Mouse (Mus musculus) limb, embryonic 11.5 days (tissue): ENCODE measurements around the gene Il1rl2. TPM values are rescaled to one million over a fixed set of nuclear protein-coding genes. Genes with fewer than 3 reads are reported as not detected.

Experiments
- ATAC-seq: fragments of 200-750 bp; cut with Nextera tagmentation; 2 replicates; pipeline ENCODE4 v1.8.0; 2017; ENCODE audit warnings: low read depth; ENCODE audit not compliant: insufficient number of reproducible peaks, low FRiP score, low TSS enrichment
- DNase-seq: peaks from one replicate; pipeline ENCODE4 v3.0.0-alpha.2; 2015; ENCODE audit warnings: low spot score
- H3K27ac ChIP-seq: fragments of 300-500 bp; sonication (generic); replicated peaks from 2 replicates; pipeline ENCODE4 v1.5.1; 2014; ENCODE audit warnings: low read depth, mild to moderate bottlenecking, low read length
- H3K27me3 ChIP-seq: fragments of 300-500 bp; sonication (generic); 2 replicates; pipeline ENCODE4 v1.6.1; 2014; ENCODE audit warnings: mild to moderate bottlenecking, low read length, mixed read lengths; ENCODE audit not compliant: control insufficient read depth, insufficient read depth
- H3K36me3 ChIP-seq: fragments of 300-500 bp; sonication (generic); 2 replicates; pipeline ENCODE4 v1.6.1; 2014; ENCODE audit warnings: mild to moderate bottlenecking, low read length, moderate library complexity, mixed read lengths; ENCODE audit not compliant: control insufficient read depth, insufficient read depth
- H3K4me1 ChIP-seq: fragments of 300-500 bp; sonication (generic); 2 replicates; pipeline ENCODE4 v1.6.1; 2014; ENCODE audit warnings: low read length, mixed read lengths; ENCODE audit not compliant: control insufficient read depth, insufficient read depth
- H3K4me2 ChIP-seq: fragments of 300-500 bp; sonication (generic); 2 replicates; pipeline ENCODE4 v1.6.1; 2014; ENCODE audit warnings: low read depth, mild to moderate bottlenecking, moderate library complexity; ENCODE audit not compliant: severe bottlenecking
- H3K4me3 ChIP-seq: fragments of 300-500 bp; sonication (generic); 2 replicates; pipeline ENCODE4 v1.5.1; 2014; ENCODE audit warnings: low read depth, low read length
- H3K9ac ChIP-seq: fragments of 300-500 bp; sonication (generic); 2 replicates; pipeline ENCODE4 v1.6.1; 2014; ENCODE audit warnings: mild to moderate bottlenecking, low read length
- H3K9me3 ChIP-seq: fragments of 300-500 bp; sonication (generic); 2 replicates; pipeline ENCODE4 v1.6.1; 2016; ENCODE audit warnings: low read length; ENCODE audit not compliant: control insufficient read depth
- WGBS: fragments of 180-500 bp; shearing (Covaris S2); extraction: QIAGEN DNeasy Blood & Tissue Kit; methylation state at CpG from one replicate; pipeline ENCODE4 v1.1.7; 2014; 5-methylcytosine and 5-hydroxymethylcytosine counted together
- polyA plus RNA-seq: library from polyadenylated mRNA; unstranded; fragments of >200 nt; fragmentation: Nextera tagmentation; extraction: Ambion mirVana; gene quantifications from 2 replicates; pipeline ENCODE4 v1.2.1, GENCODE M21; 2014

Il1rl2 gene
- polyA plus RNA-seq, 1 experiment from 2014 or later = 0.88 TPM

DNA sequence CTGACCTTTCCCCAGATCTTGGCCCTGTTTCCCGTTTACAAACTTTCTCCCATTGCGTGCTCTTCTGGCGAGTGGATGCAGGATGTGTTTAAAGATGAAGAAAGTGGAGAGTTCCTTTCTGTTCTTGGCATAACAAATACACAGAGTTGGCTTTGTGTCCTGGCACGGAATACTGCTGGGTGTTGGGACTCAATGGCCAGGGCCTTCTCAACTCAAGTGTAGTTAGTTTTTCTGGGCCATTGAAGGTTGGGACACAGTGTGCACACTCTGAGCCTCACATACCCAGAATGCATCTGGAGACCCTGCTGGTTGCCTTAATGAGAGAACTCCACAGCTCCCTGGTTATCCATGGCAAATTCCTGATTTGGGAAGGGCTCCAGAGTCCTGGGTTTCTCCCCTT is 50.7 kb downstream of the Il1rl2 start:
- 95% methylated on average over 4 of the region's 4 CpGs for WGBS
- Histone ChIP-seq H3K4me1 (no peaks in the 10 kb centered on the region), H3K9me3 (no peaks in the 10 kb centered on the region), H3K36me3 (no peaks in the 10 kb centered on the region), H3K9ac (no peak overlapping the region), H3K4me3 (no peak overlapping the region), H3K27ac (no peak overlapping the region), H3K27me3 (no peaks in the 10 kb centered on the region), H3K4me2 (no peak overlapping the region)
- DNase-seq (no peak), ATAC-seq (no peak)

DNA sequence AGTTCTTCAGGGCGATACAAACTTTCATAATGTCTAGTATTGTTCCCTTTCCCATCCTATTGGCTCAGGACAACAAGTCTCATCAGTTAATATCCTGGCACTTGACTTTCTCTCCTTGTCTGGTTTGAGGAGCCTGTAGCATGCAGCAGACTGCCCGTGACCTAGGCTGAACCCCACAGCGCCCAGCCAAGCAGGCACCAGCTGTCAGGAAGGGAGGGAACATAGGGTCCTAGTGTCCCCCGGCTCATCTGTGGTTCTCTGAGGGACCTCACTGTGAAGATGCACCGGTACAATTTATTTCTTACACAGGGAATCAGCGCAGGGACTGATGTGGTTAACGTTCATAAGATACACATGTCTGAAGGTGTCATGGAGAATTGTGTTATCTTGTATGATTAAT is 52.3 kb downstream of the Il1rl2 start:
- no peak overlapping the region for H3K27ac ChIP-seq
- H3K36me3 ChIP-seq = no peaks in the 10 kb centered on the region
- ATAC-seq (no peak), DNase-seq (no peak)
- no peak overlapping the region for H3K4me2 ChIP-seq
- 53% methylated on average over 7 of the region's 7 CpGs for WGBS
- no peaks in the 10 kb centered on the region for H3K27me3 ChIP-seq
- no peak overlapping the region for H3K9ac ChIP-seq
- no peak overlapping the region for H3K4me3 ChIP-seq
- H3K9me3 ChIP-seq = no peaks in the 10 kb centered on the region
- H3K4me1 ChIP-seq = no peaks in the 10 kb centered on the region

DNA sequence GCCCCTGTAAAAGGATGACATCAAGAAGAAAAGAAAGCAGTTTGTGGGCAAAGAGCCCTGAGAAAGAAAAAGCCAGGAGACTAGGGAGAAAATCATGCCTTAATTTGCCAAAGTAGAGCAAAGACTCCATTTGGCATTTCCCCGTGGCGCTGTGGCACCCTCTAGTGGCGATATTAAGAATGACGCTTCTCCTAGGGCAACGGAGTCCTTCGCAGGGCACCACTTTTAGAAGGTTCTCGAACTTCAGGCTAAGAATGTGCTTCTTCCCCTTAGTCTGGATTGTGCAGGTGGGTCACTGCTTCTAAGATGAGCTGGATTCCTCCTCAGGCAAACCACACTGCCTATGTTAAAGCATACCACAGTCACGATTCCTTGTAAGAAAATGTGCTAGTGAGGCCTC is 54.4 kb downstream of the Il1rl2 start:
- H3K27ac ChIP-seq = no peak overlapping the region
- no peaks in the 10 kb centered on the region for H3K36me3 ChIP-seq
- no peak overlapping the region for H3K4me3 ChIP-seq
- DNase-seq (peak; percentile 88), ATAC-seq (no peak)
- H3K9me3 ChIP-seq = no peaks in the 10 kb centered on the region
- H3K9ac ChIP-seq = no peak overlapping the region
- H3K4me2 ChIP-seq = no peak overlapping the region
- H3K4me1 ChIP-seq = no peaks in the 10 kb centered on the region
- no peaks in the 10 kb centered on the region for H3K27me3 ChIP-seq
- 17% methylated on average over 8 of the region's 8 CpGs for WGBS

DNA sequence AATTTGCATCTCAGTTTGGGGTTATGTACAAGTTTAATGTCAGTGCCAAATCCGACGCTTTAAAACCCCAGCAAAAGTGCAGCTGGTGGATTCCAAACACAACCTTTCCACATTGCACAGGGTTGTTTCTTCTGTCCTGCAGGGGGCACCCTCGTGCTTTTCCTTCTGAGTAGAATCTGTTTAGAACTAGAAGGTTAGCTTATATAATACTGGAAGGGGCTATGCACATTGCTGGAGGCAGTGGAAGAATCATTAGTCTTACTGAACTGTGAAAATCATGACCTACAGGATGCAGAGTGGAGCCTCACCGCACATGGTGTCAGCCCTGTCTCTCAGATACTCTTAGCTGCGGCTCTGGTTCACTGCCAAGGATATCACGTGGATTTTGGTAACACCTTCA is 55.7 kb downstream of the Il1rl2 start:
- no peaks in the 10 kb centered on the region for H3K27me3 ChIP-seq
- 65% methylated on average over 6 of the region's 6 CpGs for WGBS
- ATAC-seq = no peak
- H3K36me3 ChIP-seq = no peaks in the 10 kb centered on the region
- no peak overlapping the region for H3K9ac ChIP-seq
- H3K9me3 ChIP-seq = no peaks in the 10 kb centered on the region
- H3K4me1 ChIP-seq = no peaks in the 10 kb centered on the region
- no peak overlapping the region for H3K4me3 ChIP-seq
- no peak overlapping the region for H3K27ac ChIP-seq
- DNase-seq = peak; percentile 69
- no peak overlapping the region for H3K4me2 ChIP-seq

DNA sequence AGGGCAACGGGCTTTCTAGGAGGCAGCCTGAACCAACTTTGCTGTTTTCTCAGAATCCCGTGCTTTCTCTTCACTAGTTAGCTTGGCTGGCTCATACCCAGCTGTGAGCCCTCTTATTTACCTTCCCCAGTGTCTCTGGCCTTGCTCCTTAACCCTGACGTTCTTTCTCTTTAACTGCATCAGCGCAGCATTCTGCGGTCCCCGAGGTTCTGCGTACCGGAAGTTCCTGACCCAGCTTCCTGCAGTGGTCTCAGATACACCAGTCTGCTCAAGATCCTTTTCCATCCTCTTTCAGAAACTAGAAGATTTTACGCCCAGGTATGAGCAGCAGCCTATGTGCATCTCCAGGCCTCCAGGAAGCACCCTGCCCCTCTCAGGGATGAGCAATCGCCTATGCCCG is 56.6 kb downstream of the Il1rl2 start:
- 89% methylated on average over 11 of the region's 11 CpGs for WGBS
- Histone ChIP-seq H3K4me1 (no peaks in the 10 kb centered on the region), H3K36me3 (no peaks in the 10 kb centered on the region), H3K27ac (no peak overlapping the region), H3K4me3 (no peak overlapping the region), H3K4me2 (no peak overlapping the region), H3K27me3 (no peaks in the 10 kb centered on the region), H3K9me3 (no peaks in the 10 kb centered on the region), H3K9ac (no peak overlapping the region)
- DNase-seq = no peak
- ATAC-seq = no peak

DNA sequence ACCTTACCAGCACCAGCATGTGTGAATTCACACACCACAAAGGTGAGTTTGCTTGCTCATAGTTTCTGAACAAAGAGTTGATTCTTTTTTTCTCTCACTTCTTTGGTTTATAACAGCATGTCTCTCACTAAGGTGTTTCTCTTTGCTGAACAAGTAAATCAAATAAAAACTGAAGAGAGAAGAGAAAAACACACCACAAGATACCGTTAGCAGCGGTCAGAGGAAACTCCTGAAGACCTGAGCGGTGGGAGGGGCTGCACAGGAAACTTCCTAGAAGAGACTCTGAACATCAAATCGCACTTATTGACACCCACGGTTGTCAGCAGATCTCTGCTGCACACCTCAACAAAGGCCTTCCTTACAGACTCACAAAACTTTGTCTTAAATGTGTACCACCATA is 58.4 kb downstream of the Il1rl2 start:
- Histone ChIP-seq H3K9ac (no peak overlapping the region), H3K9me3 (no peaks in the 10 kb centered on the region), H3K4me1 (no peaks in the 10 kb centered on the region), H3K4me2 (no peak overlapping the region), H3K4me3 (no peak overlapping the region), H3K27me3 (no peaks in the 10 kb centered on the region), H3K36me3 (no peaks in the 10 kb centered on the region), H3K27ac (no peak overlapping the region)
- ATAC-seq (no peak), DNase-seq (no peak)
- 86% methylated on average over 5 of the region's 5 CpGs for WGBS

DNA sequence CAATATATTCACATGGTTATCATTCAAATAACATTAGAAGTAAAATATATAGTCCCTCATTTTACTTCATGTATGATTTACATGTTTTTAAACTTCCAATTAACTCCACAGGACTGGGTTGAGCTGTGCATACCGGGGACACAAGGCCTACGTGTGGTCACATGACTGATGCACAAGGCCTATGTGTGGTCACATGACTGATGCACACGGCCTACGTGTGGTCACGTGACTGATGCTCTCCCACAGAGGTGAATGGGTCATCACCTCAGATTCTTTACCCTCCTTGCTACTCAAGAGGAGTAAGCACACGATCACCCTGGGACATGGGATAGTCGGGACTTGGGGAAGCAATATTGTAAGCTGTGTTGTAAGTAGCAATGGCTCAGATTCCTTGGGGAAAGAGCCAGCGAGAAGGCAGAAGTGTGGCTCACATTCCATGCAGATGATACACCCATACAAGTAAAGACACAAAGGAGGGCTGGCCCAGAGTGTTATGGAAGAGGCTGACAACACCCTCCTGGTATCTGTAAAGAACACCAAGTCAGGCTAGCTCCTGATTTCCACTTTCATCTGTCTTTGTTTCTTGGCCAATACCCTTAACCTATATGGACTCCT is 60.6 kb downstream of the Il1rl2 start:
- 94% methylated on average over 8 of the region's 8 CpGs for WGBS
- ATAC-seq (no peak), DNase-seq (no peak)
- Histone ChIP-seq H3K27ac (no peak overlapping the region), H3K36me3 (no peaks in the 10 kb centered on the region), H3K9ac (no peak overlapping the region), H3K27me3 (no peaks in the 10 kb centered on the region), H3K4me3 (no peak overlapping the region), H3K9me3 (no peaks in the 10 kb centered on the region), H3K4me2 (no peak overlapping the region), H3K4me1 (no peaks in the 10 kb centered on the region)

DNA sequence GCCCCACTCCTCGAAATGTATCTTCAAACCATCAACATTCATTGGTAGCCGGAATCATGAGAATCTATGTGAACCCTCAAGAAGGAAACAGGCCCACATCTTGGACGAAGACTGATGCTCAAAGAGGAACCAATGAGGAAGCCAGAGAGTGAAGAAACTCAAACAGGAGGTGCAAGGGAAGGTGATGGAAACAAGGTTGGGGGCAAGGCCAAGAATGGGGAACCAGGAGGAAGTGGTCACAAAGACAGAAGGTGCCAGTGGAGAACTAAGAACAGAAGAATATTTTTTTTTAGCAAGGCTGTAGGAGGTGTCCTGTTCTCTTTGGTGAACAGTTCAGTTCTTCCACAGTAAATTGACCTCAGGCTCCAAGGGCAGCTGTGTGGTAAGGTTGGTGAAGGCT is 67.0 kb downstream of the Il1rl2 start:
- Histone ChIP-seq H3K9ac (no peak overlapping the region), H3K27ac (no peak overlapping the region), H3K9me3 (no peaks in the 10 kb centered on the region), H3K4me3 (no peak overlapping the region), H3K4me2 (no peak overlapping the region), H3K4me1 (no peaks in the 10 kb centered on the region), H3K36me3 (no peaks in the 10 kb centered on the region), H3K27me3 (no peaks in the 10 kb centered on the region)
- ATAC-seq (no peak), DNase-seq (no peak)
- 93% methylated on average over 3 of the region's 3 CpGs for WGBS

DNA sequence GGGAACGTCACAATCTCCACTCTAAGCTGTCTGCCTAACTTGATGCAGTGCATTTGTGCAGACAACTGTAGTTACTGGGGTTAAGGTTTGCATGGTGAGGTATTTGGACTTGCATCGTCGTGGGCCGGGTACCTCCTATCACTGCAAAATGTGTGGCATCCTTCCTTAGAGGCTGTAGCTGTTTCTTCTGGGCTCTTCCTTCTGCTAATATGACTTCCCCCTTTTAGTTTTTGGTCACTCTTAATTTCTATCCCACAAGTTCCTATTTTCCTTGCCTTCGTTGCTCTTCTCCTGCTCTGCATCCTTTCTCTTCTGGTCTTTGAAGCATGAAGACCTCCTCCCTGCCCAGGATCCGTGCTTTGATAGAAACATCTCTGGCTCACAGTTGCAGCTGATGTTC is 68.1 kb downstream of the Il1rl2 start:
- no peaks in the 10 kb centered on the region for H3K9me3 ChIP-seq
- DNase-seq (no peak), ATAC-seq (no peak)
- H3K4me3 ChIP-seq = no peak overlapping the region
- H3K27ac ChIP-seq = no peak overlapping the region
- no peaks in the 10 kb centered on the region for H3K27me3 ChIP-seq
- no peaks in the 10 kb centered on the region for H3K36me3 ChIP-seq
- no peak overlapping the region for H3K4me2 ChIP-seq
- WGBS = 78% methylated on average over 6 of the region's 6 CpGs
- no peak overlapping the region for H3K9ac ChIP-seq
- H3K4me1 ChIP-seq = no peaks in the 10 kb centered on the region
